Mouse (Mus musculus): Measurements from ENCODE around the gene Trim69.

Trim69 gene

GRCm38 (mm10) chr2:122160680-122161079 lies at the start of gene Trim69:
Trim69 (plus strand) TSS chr2:122160700.
- DNase-seq (ENCODE audit: low spot score in 2 of 2) = peak; percentile 59 to 88

GRCm38 (mm10) chr2:122116888-122117287 lies 43.6 kb upstream of the Trim69 start:
- DNase-seq (ENCODE audit: low spot score in 2 of 2) = no peak

- DNase-seq (ENCODE audit: low spot score in 2 of 2) = peak; percentile 96
Observed at GRCm38 (mm10) chr2:122117961-122118958, 42.2 kb upstream of the Trim69 start, which contains the start of gene Spg11. Spg11 (minus strand) TSS chr2:122118386.

- peak; percentile 48 to 50 for DNase-seq (ENCODE audit: low spot score in 2 of 2)
Observed at GRCm38 (mm10) chr2:122125680-122126572, 34.6 kb upstream of the Trim69 start.

GRCm38 (mm10) chr2:122126765-122127347 lies 33.6 kb upstream of the Trim69 start:
- peak in 1 of 2 experiments; percentile 27 for DNase-seq (ENCODE audit: low spot score in 2 of 2)

- no peak for DNase-seq (ENCODE audit: low spot score in 2 of 2)
Observed at GRCm38 (mm10) chr2:122127635-122128034, 32.9 kb upstream of the Trim69 start.

- DNase-seq (ENCODE audit: low spot score in 2 of 2) = no peak
Observed at GRCm38 (mm10) chr2:122132078-122132477, 28.4 kb upstream of the Trim69 start.

GRCm38 (mm10) chr2:122132618-122133017 lies 27.9 kb upstream of the Trim69 start:
- no peak for DNase-seq (ENCODE audit: low spot score in 2 of 2)

- DNase-seq (ENCODE audit: low spot score in 2 of 2) = no peak
Observed at GRCm38 (mm10) chr2:122137839-122138465, 22.5 kb upstream of the Trim69 start.

GRCm38 (mm10) chr2:122140815-122141214 lies 19.7 kb upstream of the Trim69 start:
- DNase-seq (ENCODE audit: low spot score in 2 of 2) = no peak

GRCm38 (mm10) chr2:122141332-122141967 lies 19.1 kb upstream of the Trim69 start:
- no peak for DNase-seq (ENCODE audit: low spot score in 2 of 2)

GRCm38 (mm10) chr2:122143111-122143510 lies 17.4 kb upstream of the Trim69 start:
- no peak for DNase-seq (ENCODE audit: low spot score in 2 of 2)

GRCm38 (mm10) chr2:122145756-122146155 lies 14.7 kb upstream of the Trim69 start:
- DNase-seq (ENCODE audit: low spot score in 2 of 2) = no peak

- no peak for DNase-seq (ENCODE audit: low spot score in 2 of 2)
Observed at GRCm38 (mm10) chr2:122146687-122147086, 13.8 kb upstream of the Trim69 start.

- DNase-seq (ENCODE audit: low spot score in 2 of 2) = peak; percentile 88 to 95
Observed at GRCm38 (mm10) chr2:122147508-122148241, 12.8 kb upstream of the Trim69 start, which contains the start of gene B2m. B2m (plus strand) TSS chr2:122147686.

- peak; percentile 34 to 58 for DNase-seq (ENCODE audit: low spot score in 2 of 2)
Observed at GRCm38 (mm10) chr2:122148242-122148917, 12.1 kb upstream of the Trim69 start.

GRCm38 (mm10) chr2:122149316-122149715 lies 11.2 kb upstream of the Trim69 start:
- DNase-seq (ENCODE audit: low spot score in 2 of 2) = no peak

- DNase-seq (ENCODE audit: low spot score in 2 of 2) = no peak
Observed at GRCm38 (mm10) chr2:122149716-122150115, 10.8 kb upstream of the Trim69 start.

- no peak for DNase-seq (ENCODE audit: low spot score in 2 of 2)
Observed at GRCm38 (mm10) chr2:122151221-122151620, 9.3 kb upstream of the Trim69 start.
